Mouse (Mus musculus) spleen, postnatal 10 days (tissue): ENCODE measurements around the gene Olfr1247.
"Not testable (repeated sequence)": the region's sequence is repeated elsewhere in the genome, so short reads cannot be mapped to it uniquely, and the experiment has no call there.

ENCODE experiments used
- DNase-seq, 2 experiments: peaks; one replicate each; pipeline ENCODE4 v3.0.0; 2021 to 2022; ENCODE audit warnings: low spot score in 2 of 2

Gene Olfr1247

GRCm38 (mm10) chr2:89614030-89614429 is at the start of gene Olfr1247:
Gene Olfr1247, minus strand, starts transcription at chr2:89614130.
- DNase-seq: no peak

GRCm38 (mm10) chr2:89661367-89661766 is 47.4 kb upstream of the Olfr1247 start, which contains the start of gene Olfr1250:
Gene Olfr1250, minus strand, starts transcription at chr2:89661467.
- DNase-seq: no peak

GRCm38 (mm10) chr2:89634883-89635282 is 21.0 kb upstream of the Olfr1247 start, which contains the start of gene Olfr1249:
Gene Olfr1249, minus strand, starts transcription at chr2:89634983.
- no peak for DNase-seq

GRCm38 (mm10) chr2:89618145-89618544 is 4.2 kb upstream of the Olfr1247 start, which contains the start of gene Olfr1248:
Gene Olfr1248, minus strand, starts transcription at chr2:89618245.
- not testable (repeated sequence) for DNase-seq

GRCm38 (mm10) chr2:89593057-89593456 is 20.9 kb downstream of the Olfr1247 start, which contains the start of gene Olfr1246:
Gene Olfr1246, minus strand, starts transcription at chr2:89593157.
- DNase-seq: no peak

- no peak for DNase-seq
Measured at GRCm38 (mm10) chr2:89578347-89578746, 35.6 kb downstream of the Olfr1247 start, which contains the start of gene Olfr1245. Gene Olfr1245, minus strand, starts transcription at chr2:89578447.

GRCm38 (mm10) chr2:89562706-89563105 is 51.2 kb downstream of the Olfr1247 start:
- DNase-seq: not testable (repeated sequence)
